Mouse (Mus musculus) left cerebral cortex, postnatal 4 days (tissue): ENCODE measurements at regions not wholly inside any gene's neighbourhood (a gene's known extent, or its start where the extent isn't known, plus 50 kb on each side); places are given as distances from the start of the nearest gene placed in this dataset.

Experiments used
- DNase-seq: peaks from one replicate; pipeline ENCODE4 v3.0.0-alpha.2; 2022
- intact Hi-C: fragments of 180-260 bp; cut with DNase I; formaldehyde crosslinking; loops from one replicate; pipeline ENCODE4 v1.15.1; 2025

GRCm38 (mm10) chr1:14566386-14566785, 1526.7 kb downstream of the 4930444P10Rik start:
- DNase-seq: no peak
- intact Hi-C loops: no loop called here
